Comparison of ENCODE assay signal across 8 mouse cellular contexts in the genomic region with DNA sequence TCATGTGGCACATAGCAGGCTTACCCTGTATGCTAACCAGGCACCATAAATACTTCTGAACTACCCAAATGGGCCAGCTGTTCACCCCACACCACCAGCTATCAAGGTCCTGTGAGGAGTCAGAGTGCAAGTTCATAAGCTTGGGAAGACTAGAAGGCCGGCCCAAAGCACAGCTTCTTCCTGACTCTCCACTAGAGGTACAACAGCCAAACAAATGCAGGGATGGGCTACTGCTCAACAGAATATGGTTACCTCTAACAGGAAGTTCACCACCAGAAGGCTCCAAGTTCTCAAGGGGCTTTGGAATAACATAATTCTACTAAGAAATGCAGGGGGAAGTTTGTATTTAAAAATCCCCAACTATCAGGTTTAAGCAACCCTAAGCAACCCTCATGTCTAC. TPM values are rescaled to one million over a fixed set of nuclear protein-coding genes. Genes with fewer than 3 reads are reported as not detected.
A peak's percentile ranks its signal among the peaks of the same experiment; 100 is the strongest.
DNase-seq lines count a peak whose midpoint lies in the region; ATAC-seq and TF ChIP-seq lines count a peak whose summit lies in the region.

No protein-coding gene starts in this region.

- H3K9me3 ChIP-seq in erythroblast, embryonic 14.5 days (ENCODE audit: control insufficient read depth, low read length): no peaks in the 10 kb centered on the region
- no peaks in the 10 kb centered on the region for H3K9me3 ChIP-seq in liver, embryonic 14.5 days (ENCODE audit: control insufficient read depth, low read length)

- H3K27ac ChIP-seq in heart, adult 2 months: peak overlapping the region; percentile 99
- H3K27ac ChIP-seq in liver, embryonic 14.5 days: peak overlapping the region; percentile 81

- ATAC-seq in liver, embryonic 14.5 days (ENCODE audit: insufficient read depth): no peak
- no peak for ATAC-seq in inflammation-experienced regulatory T-cells, adult 6 months

- H3K36me3 ChIP-seq in heart, adult 2 months (ENCODE audit: control insufficient read depth, insufficient read depth, low read length): peaks cover 31% of the 10 kb centered on the region
- H3K36me3 ChIP-seq in erythroblast, embryonic 14.5 days (ENCODE audit: control insufficient read depth): peaks cover 53% of the 10 kb centered on the region
- peaks cover 11% of the 10 kb centered on the region for H3K36me3 ChIP-seq in liver, embryonic 14.5 days (replicated peaks; ENCODE audit: control insufficient read depth, insufficient read depth, low read depth)

- peak overlapping the region; percentile 27; the same call in 1 of the 2 replicates for H3K9ac ChIP-seq in heart, adult 2 months (ENCODE audit: low read depth, low read length)
- H3K9ac ChIP-seq in liver, embryonic 14.5 days (replicated peaks): peak overlapping the region; percentile 96

- 3% methylated on average over 1 of the region's 1 CpGs for WGBS in heart, adult 2 months
- 29% methylated on average over 1 of the region's 1 CpGs for WGBS in liver, embryonic 14.5 days (ENCODE audit: insufficient replicate concordance)

- H3K4me2 ChIP-seq in liver, embryonic 14.5 days (ENCODE audit: low read depth): peak overlapping the region; percentile 82

- H3K27me3 ChIP-seq in heart, adult 2 months (ENCODE audit: control insufficient read depth, insufficient read depth, low read length): no peaks in the 10 kb centered on the region
- no peaks in the 10 kb centered on the region for H3K27me3 ChIP-seq in erythroblast, embryonic 14.5 days (ENCODE audit: control insufficient read depth)
- H3K27me3 ChIP-seq in liver, embryonic 14.5 days (ENCODE audit: control insufficient read depth, insufficient read depth, low read length): no peaks in the 10 kb centered on the region

- peaks cover 30% of the 10 kb centered on the region for H3K4me1 ChIP-seq in heart, adult 2 months (ENCODE audit: control insufficient read depth, insufficient read depth, low read length)
- H3K4me1 ChIP-seq in erythroblast, embryonic 14.5 days (ENCODE audit: control insufficient read depth): peaks cover 81% of the 10 kb centered on the region
- H3K4me1 ChIP-seq in liver, embryonic 14.5 days (replicated peaks; ENCODE audit: control insufficient read depth in 2 of 2, insufficient read depth in 2 of 2, low read length in 1 of 2): peaks cover 29 to 52% of the 10 kb centered on the region in 2 experiments

- no peak for DNase-seq in heart, adult 2 months
- DNase-seq in heart, adult 18-20 months: no peak
- peak; percentile 2 to 7 for DNase-seq in B cell, adult 2 months
- DNase-seq in liver, embryonic 14.5 days (ENCODE audit: low read depth in 3 of 3, low spot score in 3 of 3): no peak
- no peak for DNase-seq in spleen, postnatal 4 days (ENCODE audit: low spot score in 2 of 2)
- no peak for DNase-seq in urinary bladder, adult 18-20 months (ENCODE audit: low spot score in 2 of 2)

- H3K79me2 ChIP-seq in heart, adult 2 months (replicated peaks; ENCODE audit: control insufficient read depth, insufficient read depth, low read length): peaks cover 15% of the 10 kb centered on the region

- intact Hi-C loops in heart, adult 2 months (cut with DNase I): no loop called here

- TF ChIP-seq EP300 in heart, adult 2 months (IDR thresholded peaks at IDR 0.05; ENCODE audit: insufficient read depth, low read depth, low read length): no peak
- TF ChIP-seq EP300 in liver, embryonic 14.5 days (IDR thresholded peaks at IDR 0.05; ENCODE audit: low read depth): no peak

- no peak for TF ChIP-seq POLR2A in heart, adult 2 months (IDR thresholded peaks at IDR 0.05; ENCODE audit: insufficient read depth, low read depth, low read length)

- no peak for TF ChIP-seq CTCF in heart, adult 2 months (IDR thresholded peaks at IDR 0.05)
- TF ChIP-seq CTCF in liver, embryonic 14.5 days (IDR thresholded peaks at IDR 0.05; ENCODE audit: low read depth): no peak

- H3K4me3 ChIP-seq in heart, adult 2 months: peak overlapping the region; percentile 100
- H3K4me3 ChIP-seq in erythroblast, embryonic 14.5 days (replicated peaks): peak overlapping the region; percentile 82
- H3K4me3 ChIP-seq in liver, embryonic 14.5 days (ENCODE audit: insufficient read depth in 1 of 2, low read depth in 2 of 2, low read length in 2 of 2): peak overlapping the region; percentile 81 to 94

RNA-seq across cellular contexts. Expression of gene Csnk1d, which starts 1.6 kb away (rescaled TPM):
- total RNA-seq in heart, adult 2 months (2021): 10 to 100 TPM; 48.7 to 55.9 TPM
- polyA plus RNA-seq in heart, adult 2 months (2012; rRNA removed): 33.9 and 45.6 TPM in 2 replicates
- 10 to 100 TPM; 49.2 to 55.1 TPM for total RNA-seq in heart, adult 18-20 months (2021)
- 10.5 and 11.4 TPM in 2 replicates for polyA plus RNA-seq in erythroblast, embryonic 14.5 days (2012)
- polyA plus RNA-seq in liver, embryonic 14.5 days (2012; rRNA removed): 22.5 and 27.0 TPM in 2 replicates
- 17.1 and 19.6 TPM in 2 replicates for polyA plus RNA-seq in liver, embryonic 14.5 days (2014; fragmentation: Nextera tagmentation; extraction: Ambion mirVana)
- polyA plus RNA-seq in inflammation-experienced regulatory T-cells, adult 6 months (2017; shearing (Covaris generic)): 10 to 100 TPM; 56.0 to 64.3 (median 61.4) TPM

RNA-seq across cellular contexts. Expression of gene Slc16a3, which starts 41.2 kb away (rescaled TPM):
- total RNA-seq in heart, adult 2 months (2021): 1 to 10 TPM; 1.2 to 1.3 TPM
- polyA plus RNA-seq in heart, adult 2 months (2012; rRNA removed): 4.0 and 4.2 TPM in 2 replicates
- total RNA-seq in heart, adult 18-20 months (2021): under 1 TPM; 0.77 to 0.87 TPM
- 7.3 and 8.2 TPM in 2 replicates for polyA plus RNA-seq in erythroblast, embryonic 14.5 days (2012)
- polyA plus RNA-seq in liver, embryonic 14.5 days (2012; rRNA removed): 23.5 and 25.0 TPM in 2 replicates
- polyA plus RNA-seq in liver, embryonic 14.5 days (2014; fragmentation: Nextera tagmentation; extraction: Ambion mirVana): 25.8 and 31.6 TPM in 2 replicates
- 1 to 10 TPM; 2.9 to 4.0 (median 3.4) TPM for polyA plus RNA-seq in inflammation-experienced regulatory T-cells, adult 6 months (2017; shearing (Covaris generic))

RNA-seq across cellular contexts. Expression of gene Cd7, which starts 49.7 kb away (rescaled TPM):
- total RNA-seq in heart, adult 2 months (2021): under 1 TPM; 0.23 to 0.26 TPM
- polyA plus RNA-seq in heart, adult 2 months (2012; rRNA removed): 1.3 and 1.9 TPM in 2 replicates
- 1 to 10 TPM in 1 of 2 experiments, under 1 TPM in 1; 0.35 to 1.1 TPM for total RNA-seq in heart, adult 18-20 months (2021)
- polyA plus RNA-seq in erythroblast, embryonic 14.5 days (2012): not detected in 2 replicates
- polyA plus RNA-seq in liver, embryonic 14.5 days (2012; rRNA removed): 0.37 and 0.54 TPM in 2 replicates
- 0.56 and 0.57 TPM in 2 replicates for polyA plus RNA-seq in liver, embryonic 14.5 days (2014; fragmentation: Nextera tagmentation; extraction: Ambion mirVana)
- 100 to 1,000 TPM in 1 of 3 experiments, 10 to 100 TPM in 2; 51.7 to 149 (median 51.9) TPM for polyA plus RNA-seq in inflammation-experienced regulatory T-cells, adult 6 months (2017; shearing (Covaris generic))

RNA-seq across cellular contexts. Expression of gene Ccdc57, which starts 56.9 kb away (rescaled TPM):
- total RNA-seq in heart, adult 2 months (2021): 1 to 10 TPM in 1 of 2 experiments, under 1 TPM in 1; 0.86 to 1.1 TPM
- 0.61 and 1.3 TPM in 2 replicates for polyA plus RNA-seq in heart, adult 2 months (2012; rRNA removed)
- under 1 TPM; 0.65 to 0.77 TPM for total RNA-seq in heart, adult 18-20 months (2021)
- polyA plus RNA-seq in erythroblast, embryonic 14.5 days (2012): 0.23 and 0.39 TPM in 2 replicates
- polyA plus RNA-seq in liver, embryonic 14.5 days (2012; rRNA removed): 1.2 and 1.4 TPM in 2 replicates
- 1.3 and 1.4 TPM in 2 replicates for polyA plus RNA-seq in liver, embryonic 14.5 days (2014; fragmentation: Nextera tagmentation; extraction: Ambion mirVana)
- polyA plus RNA-seq in inflammation-experienced regulatory T-cells, adult 6 months (2017; shearing (Covaris generic)): under 1 TPM; 0.35 to 0.45 (median 0.42) TPM

Comparison
In these comparisons a context has a peak if more than half of its experiments do, and no peak if none do; other contexts are left out.
1. DNase-seq: peak in B cell, adult 2 months (2 of 2); none in heart, adult 2 months (0 of 2), heart, adult 18-20 months (0 of 2), liver, embryonic 14.5 days (0 of 3), spleen, postnatal 4 days (0 of 2) and urinary bladder, adult 18-20 months (0 of 2).
2. RNA of gene Cd7, which starts 49.7 kb away (polyA plus RNA-seq): 51.7 to 149 TPM in inflammation-experienced regulatory T-cells, adult 6 months; 1.3 to 1.9 TPM in heart, adult 2 months, 0.37 to 0.57 TPM in liver, embryonic 14.5 days and not detected in erythroblast, embryonic 14.5 days; every median in the first group is over 10 times any median in the second.
3. Peak in every context shown above with its lines, with median percentiles within 50 percentile points of each other: H3K4me3 ChIP-seq.